Comparison of ENCODE assay signal across 9 mouse cellular contexts in genomic region chr1:45312870-45313269, GRCm38 (mm10). TPM values are rescaled to one million over a fixed set of nuclear protein-coding genes. Genes with fewer than 3 reads are reported as not detected.
DNase-seq lines count a peak whose midpoint lies in the region; ATAC-seq lines count a peak whose summit lies in the region.
"Had no signal": no experiment of that assay in that cellular context is flagged by ENCODE, and none has a peak within 500 bp of the region (broad histone marks: within the 10 kb centered on the region; RNA-seq: fewer than 3 reads in every experiment).

No protein-coding gene starts in this region.

- H3K4me2 ChIP-seq in limb, embryonic 11.5 days (ENCODE audit: low read depth, severe bottlenecking) = peak overlapping the region; percentile 36

- H3K4me1 ChIP-seq in limb, embryonic 11.5 days (ENCODE audit: control insufficient read depth, insufficient read depth, low read length) = peaks cover 2% of the 10 kb centered on the region; the same call in 1 of the 2 replicates

- H3K36me3 ChIP-seq in limb, embryonic 11.5 days (ENCODE audit: control insufficient read depth, insufficient read depth, low read length) = no peaks in the 10 kb centered on the region

- no peaks in the 10 kb centered on the region for H3K9me3 ChIP-seq in limb, embryonic 11.5 days (ENCODE audit: control insufficient read depth, low read length)

- DNase-seq in gastrocnemius, postnatal 25 days = peak; percentile 28
- DNase-seq in gastrocnemius, adult 8-10 months (ENCODE audit: low spot score in 2 of 2) = no peak
- DNase-seq in urinary bladder, postnatal 14 days (ENCODE audit: low spot score) = peak; percentile 30
- DNase-seq in urinary bladder, adult 2 months (ENCODE audit: low spot score) = no peak
- peak; percentile 45 for DNase-seq in limb, embryonic 11.5 days (ENCODE audit: low spot score)
- DNase-seq in layer of hippocampus, postnatal 25 days (ENCODE audit: extremely low spot score in 1 of 2, low spot score in 1 of 2) = no peak
- DNase-seq in urinary bladder, adult 18-20 months (ENCODE audit: low spot score in 2 of 2) = no peak
- DNase-seq in urinary bladder, postnatal 25 days (ENCODE audit: low spot score) = no peak
- DNase-seq: layer of hippocampus, adult 9-11 months had no signal

- H3K27me3 ChIP-seq in limb, embryonic 11.5 days (ENCODE audit: control insufficient read depth, insufficient read depth, low read length) = no peaks in the 10 kb centered on the region

- peak overlapping the region; percentile 25 for H3K4me3 ChIP-seq in limb, embryonic 11.5 days (ENCODE audit: low read depth, low read length)

- peak; percentile 68 for ATAC-seq in limb, embryonic 11.5 days (ENCODE audit: insufficient number of reproducible peaks, low FRiP score, low TSS enrichment, low read depth)

- H3K27ac ChIP-seq in limb, embryonic 11.5 days (replicated peaks; ENCODE audit: low read depth, low read length) = no peak overlapping the region; the same call in 1 of the 2 replicates

- H3K9ac ChIP-seq in limb, embryonic 11.5 days (ENCODE audit: low read length) = no peak overlapping the region

RNA-seq across cellular contexts. Expression of gene Col3a1, which starts 1.5 kb away (rescaled TPM):
- total RNA-seq in gastrocnemius, postnatal 25 days (2021) = 1,000 to 10,000 TPM in 1 of 2 experiments, 100 to 1,000 TPM in 1; 586 to 1,212 TPM
- total RNA-seq in gastrocnemius, adult 8-10 months (2022) = 10 to 100 TPM; 24.4 to 70.8 (median 36.4) TPM
- 1,652 and 1,995 TPM in 2 replicates for polyA plus RNA-seq in urinary bladder, adult 2 months (2012; rRNA removed)
- polyA plus RNA-seq in limb, embryonic 11.5 days (2014; fragmentation: Nextera tagmentation; extraction: Ambion mirVana) = 421 and 478 TPM in 2 replicates
- total RNA-seq in layer of hippocampus, postnatal 25 days (2021) = 10 to 100 TPM in 1 of 2 experiments, 1 to 10 TPM in 1; 9.8 to 10.8 TPM

Comparison
In these comparisons a context has a peak if more than half of its experiments do, and no peak if none do; other contexts are left out.
1. DNase-seq: peak in gastrocnemius, postnatal 25 days (single experiment), urinary bladder, postnatal 14 days (single experiment) and limb, embryonic 11.5 days (single experiment); none in gastrocnemius, adult 8-10 months (0 of 2), urinary bladder, adult 2 months (single experiment), layer of hippocampus, postnatal 25 days (0 of 2), urinary bladder, adult 18-20 months (0 of 2) and urinary bladder, postnatal 25 days (single experiment).
2. RNA of gene Col3a1, which starts 1.5 kb away (total RNA-seq): 586 to 1,212 TPM in gastrocnemius, postnatal 25 days; 24.4 to 70.8 TPM in gastrocnemius, adult 8-10 months and 9.8 to 10.8 TPM in layer of hippocampus, postnatal 25 days; every median in the first group is over 4 times any median in the second.